Mouse (Mus musculus) megakaryocyte, embryonic 14.5 days (primary cell): ENCODE measurements around the gene Cadm1.

Experiments used
- FLI1 ChIP-seq: IDR thresholded peaks from 2 replicates; pipeline ENCODE4 v1.6.1; 2012; ENCODE audit warnings: low read length, inconsistent platforms, mixed read lengths
- GATA1 ChIP-seq: IDR thresholded peaks from 3 replicates; pipeline ENCODE4 v1.6.1; 2012; ENCODE audit warnings: mixed read lengths, low read length, inconsistent platforms, borderline replicate concordance

- TF ChIP-seq GATA1 = no peak
- no peak for TF ChIP-seq FLI1
Observed at GRCm38 (mm10) chr9:47771953-47772352, 242.0 kb downstream of the Cadm1 start.
